Mouse (Mus musculus) T-helper 17 cell (primary cell): ENCODE data around the gene Gm20479.

Experiments used
- in situ Hi-C, 2 experiments: fragments of 300-600 bp; cut with MboI, MseI; formaldehyde crosslinking; loops; 1 replicate in 1 of 2; 2 replicates in 1 of 2; pipeline ENCODE4 v1.15.1; 2025; ENCODE audit warnings: high pct_unique_total_duplicates in 2 of 2

Gm20479 gene

DNA sequence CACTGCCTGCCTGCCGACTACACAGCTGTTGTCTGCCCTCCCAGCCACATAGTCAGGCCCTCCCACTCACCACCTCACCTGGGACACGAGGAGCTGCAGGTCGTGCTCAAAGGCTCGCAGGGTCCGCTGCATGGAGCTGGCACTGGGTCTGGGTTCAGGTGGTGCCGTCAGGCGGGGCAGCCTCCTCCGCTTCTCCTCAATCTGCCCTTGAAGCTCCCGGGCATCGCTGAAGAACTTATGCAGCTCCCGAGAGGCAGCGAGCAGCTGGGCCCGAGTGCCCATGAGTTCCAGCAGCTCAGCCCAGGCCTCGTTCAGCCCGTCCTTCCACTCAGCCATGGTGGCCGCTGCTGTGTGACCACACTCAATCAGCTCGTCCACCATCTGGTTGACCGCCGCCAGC lies 11.9 kb upstream of the Gm20479 start:
- in situ Hi-C loops = loop anchor here (10.0 to 25.0 kb wide), 2 partner anchors 1674 to 1768 kb away; partner anchors contain the start of genes Rasgrp4 (in 1 of the 2) and Ryr1 (in 1 of the 2)

- in situ Hi-C loops = loop anchor here (10.0 to 25.0 kb wide), 2 partner anchors 1673 to 1769 kb away; partner anchors contain the start of genes Rasgrp4 (in 1 of the 2) and Ryr1 (in 1 of the 2)
Observed at GRCm38 (mm10) chr7:27367976-27368375, 10.8 kb upstream of the Gm20479 start.

- in situ Hi-C loops = loop anchor here (10.0 to 25.0 kb wide), 2 partner anchors 1671 to 1771 kb away; partner anchors contain the start of genes Rasgrp4 (in 1 of the 2) and Ryr1 (in 1 of the 2)
Observed at GRCm38 (mm10) chr7:27366082-27366844, 9.0 kb upstream of the Gm20479 start.

DNA sequence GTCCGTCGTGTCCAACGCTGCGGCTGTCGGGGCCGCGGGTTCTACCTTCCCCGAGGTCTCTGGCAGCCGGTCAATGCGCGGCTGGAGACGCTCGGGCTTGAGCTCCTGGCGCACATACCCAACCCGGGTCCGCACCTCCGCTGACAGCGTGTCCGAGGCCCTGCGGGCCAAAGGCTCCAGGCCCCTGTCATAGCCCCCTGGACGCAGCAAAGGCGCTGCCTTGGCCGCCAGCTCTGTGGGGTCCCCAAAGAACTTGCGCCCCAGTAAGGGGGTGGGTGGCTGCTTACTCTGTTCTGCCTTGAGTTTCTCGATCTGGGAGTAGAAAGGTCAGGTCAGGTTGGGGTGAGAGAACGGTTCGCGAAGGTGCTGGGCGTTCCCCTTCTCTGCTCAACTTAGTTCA lies 7.2 kb upstream of the Gm20479 start:
- in situ Hi-C loops = loop anchor here (10.0 to 25.0 kb wide), 2 partner anchors 1670 to 1773 kb away; partner anchors contain the start of genes Rasgrp4 (in 1 of the 2) and Ryr1 (in 1 of the 2)

- in situ Hi-C loops = loop anchor here (10.0 to 25.0 kb wide), 2 partner anchors 1667 to 1776 kb away; partner anchors contain the start of genes Rasgrp4 (in 1 of the 2) and Ryr1 (in 1 of the 2)
Observed at GRCm38 (mm10) chr7:27361283-27361946, 4.2 kb upstream of the Gm20479 start.

DNA sequence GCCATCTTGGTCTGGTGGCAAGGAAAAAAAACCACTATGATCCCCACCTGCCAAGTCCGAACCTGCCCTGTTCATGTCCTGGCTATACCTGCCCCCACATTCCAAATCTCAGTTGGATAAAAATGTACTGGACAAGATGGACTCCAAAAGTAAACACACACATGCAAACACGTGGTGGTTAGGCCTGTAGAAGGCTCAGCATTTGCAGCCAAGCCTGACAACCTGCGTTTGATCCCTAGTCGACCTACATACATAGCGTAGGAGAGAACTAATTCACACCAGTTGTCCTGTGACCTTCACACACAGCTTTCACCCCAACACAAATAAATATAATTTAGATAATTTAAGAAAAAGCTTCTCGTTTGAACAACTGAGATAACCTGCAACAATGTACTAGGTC lies 3.5 kb upstream of the Gm20479 start:
- in situ Hi-C loops = loop anchor here (10.0 to 25.0 kb wide), 2 partner anchors 1666 to 1777 kb away; partner anchors contain the start of genes Rasgrp4 (in 1 of the 2) and Ryr1 (in 1 of the 2)

- in situ Hi-C loops = loop anchor here (10.0 to 25.0 kb wide), 2 partner anchors 1665 to 1777 kb away; partner anchors contain the start of genes Rasgrp4 (in 1 of the 2) and Ryr1 (in 1 of the 2)
Observed at GRCm38 (mm10) chr7:27359706-27360358, 2.6 kb upstream of the Gm20479 start.

- in situ Hi-C loops = loop anchor here in 1 of 2 experiments (25.0 kb wide), 1 partner anchor 1778 kb away; the partner anchor contains the start of genes Rasgrp4 and Ryr1
Observed at GRCm38 (mm10) chr7:27359162-27359561, 1.9 kb upstream of the Gm20479 start.

DNA sequence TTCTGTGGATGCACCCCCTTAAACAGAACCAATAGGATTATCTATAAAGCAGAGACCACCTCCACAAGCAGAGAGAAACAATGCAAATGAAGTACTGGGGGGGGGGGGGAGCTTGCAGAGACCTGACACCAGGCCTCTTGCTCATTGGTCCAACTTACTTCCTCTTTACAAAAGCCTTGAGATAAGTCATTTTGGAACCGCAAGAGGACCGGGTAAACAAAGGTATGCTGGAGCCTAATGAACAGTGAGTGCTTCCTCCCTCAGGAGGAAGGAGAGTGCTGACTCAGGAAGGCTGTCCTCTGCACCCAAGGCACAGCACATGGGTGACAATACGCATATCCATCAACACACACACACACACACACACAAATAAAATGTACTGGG lies 368 bp upstream of the Gm20479 start:
- in situ Hi-C loops = loop anchor here in 1 of 2 experiments (25.0 kb wide), 1 partner anchor 1780 kb away; the partner anchor contains the start of genes Rasgrp4 and Ryr1

DNA sequence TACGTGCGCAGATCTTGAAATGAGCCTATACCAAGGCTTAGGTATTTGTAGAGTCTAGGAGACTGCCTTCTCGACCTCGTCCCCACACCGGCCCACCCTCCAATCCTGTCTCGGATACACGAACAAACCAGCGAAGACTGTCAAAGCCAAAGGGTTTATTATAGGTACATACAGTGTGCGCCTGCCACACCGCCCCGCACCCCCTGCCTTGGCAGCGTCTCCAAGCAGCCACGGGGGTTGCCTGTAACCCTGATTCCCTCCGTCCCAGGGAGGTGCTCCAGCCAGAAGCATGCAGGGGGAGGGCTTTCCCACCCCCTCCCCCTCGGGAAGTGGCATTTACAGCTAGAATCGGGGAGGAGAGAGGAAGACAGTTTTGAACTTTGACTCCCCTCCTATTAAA lies 971 bp downstream of the Gm20479 start:
- in situ Hi-C loops = loop anchor here in 1 of 2 experiments (25.0 kb wide), 1 partner anchor 1781 kb away; the partner anchor contains the start of genes Rasgrp4 and Ryr1

DNA sequence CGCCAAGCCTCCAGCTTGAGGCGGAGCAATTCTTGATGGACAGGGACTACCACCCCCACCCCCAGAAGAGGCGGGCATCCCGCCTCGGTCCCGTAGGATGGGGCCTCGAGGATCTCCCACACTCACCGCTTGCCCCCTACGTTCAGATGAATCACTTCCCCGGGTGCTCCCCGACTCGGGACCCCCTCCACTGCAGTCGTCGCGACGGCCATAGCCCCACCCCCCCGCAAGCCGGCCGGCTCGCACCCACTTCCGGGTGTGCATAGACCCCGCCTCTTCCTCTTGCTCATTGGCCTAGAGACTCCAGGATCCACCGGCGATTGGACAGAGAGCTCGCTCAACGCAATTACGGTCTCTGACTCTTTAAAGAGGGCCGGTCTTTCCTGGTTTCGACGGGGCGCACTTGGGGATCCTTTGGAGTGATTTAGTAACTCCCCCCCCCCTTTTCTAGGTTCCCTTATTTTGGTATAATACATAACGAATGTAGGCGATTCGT lies 1.4 kb downstream of the Gm20479 start, which contains the start of gene Shkbp1:
Gene Shkbp1, minus strand, starts transcription at position 275 of the 496 bp plus-strand sequence.
- in situ Hi-C loops = loop anchor here in 1 of 2 experiments (25.0 kb wide), 1 partner anchor 1782 kb away; the partner anchor contains the start of genes Rasgrp4 and Ryr1

DNA sequence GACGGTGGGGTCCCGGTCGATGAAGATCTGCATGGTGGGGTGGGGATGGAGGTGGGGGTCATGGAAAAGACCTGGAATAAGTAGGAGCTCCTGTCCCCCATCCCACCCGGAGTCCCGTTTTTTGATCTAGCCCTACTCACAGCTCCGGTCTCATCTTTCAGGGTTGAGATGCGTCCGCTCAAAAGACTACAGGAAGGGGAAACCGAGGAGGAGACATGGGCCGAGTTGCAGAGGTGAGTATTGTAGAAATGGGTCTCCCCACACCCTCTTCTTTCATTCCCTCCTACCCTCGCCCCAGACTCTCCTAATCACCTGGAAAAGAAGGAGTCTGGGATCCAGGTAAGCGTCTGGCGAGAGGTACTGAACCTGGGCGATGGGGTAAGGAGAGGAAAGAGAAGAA lies 2.0 kb downstream of the Gm20479 start:
- in situ Hi-C loops = loop anchor here in 1 of 2 experiments (25.0 kb wide), 1 partner anchor 1782 kb away; the partner anchor contains the start of genes Rasgrp4 and Ryr1

DNA sequence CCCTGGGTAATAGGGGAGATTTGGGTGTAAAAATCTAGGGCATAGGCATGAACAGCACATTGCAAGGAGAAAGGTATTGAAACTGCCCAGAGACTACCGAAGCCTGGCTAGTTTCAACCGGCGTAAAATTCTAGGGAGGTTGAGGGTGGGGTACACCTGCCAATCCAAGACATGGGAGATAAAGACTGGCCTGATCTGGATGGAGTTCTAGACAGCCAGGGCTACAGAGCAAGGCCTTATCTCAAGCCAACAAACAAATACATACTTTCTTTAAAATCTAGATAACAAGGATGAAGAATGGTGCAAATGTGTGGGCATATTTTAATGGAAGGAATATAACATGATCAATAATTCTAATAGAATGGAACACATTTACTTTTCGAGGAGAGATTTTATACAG lies 2.4 kb downstream of the Gm20479 start:
- in situ Hi-C loops = loop anchor here in 1 of 2 experiments (25.0 kb wide), 1 partner anchor 1783 kb away; the partner anchor contains the start of genes Rasgrp4 and Ryr1

DNA sequence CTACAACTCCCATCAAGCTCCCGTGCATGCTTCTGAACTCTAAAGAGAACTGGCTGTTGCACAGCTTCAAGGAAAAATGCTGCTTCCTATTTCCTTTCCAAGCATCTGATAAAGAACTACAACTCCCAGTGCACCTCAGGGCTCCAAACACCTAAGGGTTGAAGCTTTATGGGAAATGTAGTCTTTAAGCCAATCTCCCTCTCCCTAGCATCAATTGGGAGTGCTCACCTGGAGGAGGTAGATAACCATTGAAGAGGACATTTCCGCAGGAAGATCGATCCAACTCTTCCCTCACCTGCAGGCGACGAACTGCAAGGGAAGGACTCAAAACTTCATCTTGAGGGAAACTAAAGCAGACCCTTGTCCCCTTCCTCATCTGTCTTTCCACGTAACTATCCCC lies 3.1 kb downstream of the Gm20479 start:
- in situ Hi-C loops = loop anchor here in 1 of 2 experiments (25.0 kb wide), 1 partner anchor 1783 kb away; the partner anchor contains the start of genes Rasgrp4 and Ryr1

- in situ Hi-C loops = loop anchor here in 1 of 2 experiments (5.0 kb wide), 1 partner anchor 42 kb away; no protein-coding TSS in a partner anchor
Observed at GRCm38 (mm10) chr7:27345444-27345843, 11.8 kb downstream of the Gm20479 start.

- in situ Hi-C loops = loop anchor here in 1 of 2 experiments (5.0 kb wide), 1 partner anchor 185 kb away; no protein-coding TSS in a partner anchor
Observed at GRCm38 (mm10) chr7:27342595-27342994, 14.6 kb downstream of the Gm20479 start.

DNA sequence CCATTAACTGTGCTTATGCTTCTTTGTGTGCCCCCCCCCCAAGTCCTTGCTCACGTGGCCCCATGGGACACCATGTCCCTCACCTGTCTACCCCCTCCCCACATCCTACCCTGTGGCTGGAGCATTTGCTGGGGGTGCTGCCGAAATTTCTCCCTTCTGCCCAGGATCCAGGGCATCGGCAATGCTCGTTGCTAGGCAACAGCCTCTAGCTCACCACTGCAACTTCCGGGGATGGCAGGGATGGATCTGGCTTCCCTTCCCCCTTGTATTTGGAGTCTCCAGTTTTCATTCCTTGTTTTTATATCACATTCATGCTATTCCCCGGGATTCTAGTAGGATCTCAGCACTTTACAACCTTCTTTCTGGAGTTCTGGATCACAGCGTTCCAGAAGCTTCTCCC lies 17.7 kb downstream of the Gm20479 start:
- in situ Hi-C loops = loop anchor here in 1 of 2 experiments (5.0 kb wide), 1 partner anchor 48 kb away; no protein-coding TSS in a partner anchor

- in situ Hi-C loops = loop anchor here in 1 of 2 experiments (5.0 kb wide), 1 partner anchor 48 kb away; no protein-coding TSS in a partner anchor
Observed at GRCm38 (mm10) chr7:27339114-27339513, 18.1 kb downstream of the Gm20479 start.

GRCm38 (mm10) chr7:27337175-27337853 lies 19.9 kb downstream of the Gm20479 start, which contains the start of gene Ltbp4:
TSS of gene Ltbp4 (minus strand) at chr7:27337692.
- in situ Hi-C loops = loop anchor here in 1 of 2 experiments (5.0 kb wide), 1 partner anchor 50 kb away; no protein-coding TSS in a partner anchor
